Comparison of ENCODE assay signal across 25 mouse cellular contexts in the genomic region with DNA sequence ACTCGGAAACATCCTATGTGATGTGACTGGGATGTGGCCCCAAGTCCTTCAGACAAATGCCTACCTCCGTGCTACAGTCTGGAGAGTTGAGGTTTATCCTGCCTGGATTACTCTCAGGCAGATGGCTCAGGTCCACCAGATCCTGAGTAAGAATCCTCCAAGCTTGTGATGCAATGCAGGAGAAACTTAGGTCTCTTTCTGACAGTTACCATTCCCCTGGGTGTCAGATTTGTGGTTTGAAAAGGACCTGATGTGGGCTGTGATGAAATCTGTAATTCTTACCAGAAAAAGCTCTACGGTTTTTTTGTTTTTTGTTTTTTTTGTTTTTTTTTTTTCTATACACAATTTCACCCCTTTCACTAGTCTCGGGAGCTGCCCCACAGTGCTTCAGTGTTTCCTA. TPM values are rescaled to one million over a fixed set of nuclear protein-coding genes. Genes with fewer than 3 reads are reported as not detected.
DNase-seq lines count a peak whose midpoint lies in the region; ATAC-seq and TF ChIP-seq lines count a peak whose summit lies in the region.
"Had no signal": no experiment of that assay in that cellular context is flagged by ENCODE, and none has a peak within 500 bp of the region (broad histone marks: within the 10 kb centered on the region; RNA-seq: fewer than 3 reads in every experiment).

No protein-coding gene starts in this region.

- H3K36me3 ChIP-seq in MEL (ENCODE audit: control insufficient read depth in 1 of 2, insufficient read depth in 2 of 2, low read length in 2 of 2) (peaks cover 0 to 11% of the 10 kb centered on the region in 2 experiments; a peak in 2 of 4 replicates), myocyte (ENCODE audit: control insufficient read depth, insufficient read depth) (no peaks in the 10 kb centered on the region)
- no peaks in the 10 kb centered on the region for H3K36me3 ChIP-seq in midbrain, embryonic 15.5 days (replicated peaks)
- H3K36me3 ChIP-seq: embryonic facial prominence, embryonic 13.5 days; embryonic facial prominence, embryonic 15.5 days; forebrain, embryonic 10.5 days; forebrain, embryonic 15.5 days; G1E had no signal

- TF ChIP-seq CTCF in MEL (IDR thresholded peaks at IDR 0.05 in 2 of 3, conservative IDR thresholded peaks at IDR 0.05 in 1 of 3; ENCODE audit: control insufficient read depth in 1 of 3, insufficient read depth in 1 of 3, low read depth in 2 of 3, low read length in 3 of 3, poor library complexity in 1 of 3, severe bottlenecking in 1 of 3): no peak

- no peak for TF ChIP-seq RAD21 in MEL (IDR thresholded peaks at IDR 0.05; ENCODE audit: low read depth, low read length)

- H3K9me3 ChIP-seq in MEL (replicated peaks; ENCODE audit: insufficient read depth, low read length): no peaks in the 10 kb centered on the region
- no peaks in the 10 kb centered on the region for H3K9me3 ChIP-seq in midbrain, embryonic 15.5 days
- H3K9me3 ChIP-seq: embryonic facial prominence, embryonic 13.5 days; embryonic facial prominence, embryonic 15.5 days; forebrain, embryonic 10.5 days; forebrain, embryonic 13.5 days; forebrain, embryonic 15.5 days; G1E had no signal

- H3K79me2 ChIP-seq in MEL (ENCODE audit: control insufficient read depth, insufficient read depth, low read length, poor library complexity) (no peaks in the 10 kb centered on the region), myocyte (ENCODE audit: control insufficient read depth, insufficient read depth) (no peaks in the 10 kb centered on the region)

- no peak overlapping the region for H3K4me3 ChIP-seq in MEL (ENCODE audit: control insufficient read depth in 1 of 2, insufficient read depth in 1 of 2, low read depth in 2 of 2, low read length in 2 of 2)
- H3K4me3 ChIP-seq in myocyte: no peak overlapping the region
- no peak overlapping the region for H3K4me3 ChIP-seq in midbrain, embryonic 15.5 days
- H3K4me3 ChIP-seq: embryonic facial prominence, embryonic 13.5 days; embryonic facial prominence, embryonic 15.5 days; erythroblast, embryonic 14.5 days; forebrain, embryonic 10.5 days; forebrain, embryonic 13.5 days; forebrain, embryonic 15.5 days had no signal

- TF ChIP-seq EP300 in MEL (IDR thresholded peaks at IDR 0.05; ENCODE audit: low read depth in 1 of 2, low read length in 2 of 2): peak in 1 of 2 experiments; percentile 14; a peak in 1 of 4 replicates

- ATAC-seq in midbrain, embryonic 15.5 days (replicated peaks): no peak
- ATAC-seq: forebrain, embryonic 13.5 days; forebrain, embryonic 15.5 days; forebrain, postnatal 0 days had no signal

- no peak overlapping the region for H3K27ac ChIP-seq in MEL (ENCODE audit: control insufficient read depth, low read depth, low read length)
- no peak overlapping the region for H3K27ac ChIP-seq in midbrain, embryonic 15.5 days
- H3K27ac ChIP-seq: embryonic facial prominence, embryonic 13.5 days; embryonic facial prominence, embryonic 15.5 days; forebrain, embryonic 10.5 days; forebrain, embryonic 13.5 days; forebrain, embryonic 15.5 days had no signal

- peak overlapping the region; percentile 57 for H3K4me2 ChIP-seq in myocyte (ENCODE audit: low read depth)
- no peak overlapping the region for H3K4me2 ChIP-seq in midbrain, embryonic 15.5 days
- H3K4me2 ChIP-seq: embryonic facial prominence, embryonic 13.5 days; embryonic facial prominence, embryonic 15.5 days; forebrain, embryonic 13.5 days; forebrain, embryonic 15.5 days had no signal

- DNase-seq in 3T3-L1 (ENCODE audit: low read depth, low spot score): peak; percentile 85
- no peak for DNase-seq in MEL (ENCODE audit: low read depth, low spot score)
- peak; percentile 57 for DNase-seq in NIH3T3 (ENCODE audit: low read depth)
- no peak for DNase-seq in liver
- no peak for DNase-seq in cerebellum, adult 9-10 months
- DNase-seq: adrenal gland, adult 8-10 months; adrenal gland, postnatal 36 days; cerebellum, adult 11-12 months; cerebellum, adult 2 months; cerebellum, adult 9-11 months; cerebellum, postnatal 14 days; cerebellum, postnatal 36 days; embryo, embryonic 11 days; forebrain, postnatal 0 days had no signal

- H3K27me3 ChIP-seq in MEL (ENCODE audit: control insufficient read depth in 1 of 2, insufficient read depth in 2 of 2, low read length in 2 of 2): peaks cover 0 to 2% of the 10 kb centered on the region in 2 experiments; a peak in 1 of 4 replicates
- peaks cover 17% of the 10 kb centered on the region for H3K27me3 ChIP-seq in myocyte (ENCODE audit: control insufficient read depth, insufficient read depth, insufficient read length)
- peaks cover 29% of the 10 kb centered on the region for H3K27me3 ChIP-seq in midbrain, embryonic 15.5 days (replicated peaks)

- TF ChIP-seq POLR2A in MEL (IDR thresholded peaks at IDR 0.05; ENCODE audit: control insufficient read depth in 1 of 2, insufficient read depth in 1 of 2, low read depth in 1 of 2, low read length in 2 of 2, poor library complexity in 1 of 2) (no peak), myocyte (IDR thresholded peaks at IDR 0.05; ENCODE audit: insufficient read length, low read depth) (no peak)

- WGBS in midbrain, embryonic 15.5 days: 77% methylated on average over 4 of the region's 4 CpGs

- peaks cover 7 to 34% of the 10 kb centered on the region in 2 experiments for H3K4me1 ChIP-seq in MEL (ENCODE audit: control insufficient read depth in 1 of 2, insufficient read depth in 2 of 2, low read length in 2 of 2)
- peaks cover 12% of the 10 kb centered on the region; the same call in 1 of the 2 replicates for H3K4me1 ChIP-seq in midbrain, embryonic 15.5 days

- H3K9ac ChIP-seq in MEL (ENCODE audit: control insufficient read depth, low read depth, low read length, poor library complexity, severe bottlenecking): no peak overlapping the region
- no peak overlapping the region for H3K9ac ChIP-seq in midbrain, embryonic 15.5 days
- H3K9ac ChIP-seq: embryonic facial prominence, embryonic 13.5 days; embryonic facial prominence, embryonic 15.5 days; forebrain, embryonic 13.5 days; forebrain, embryonic 15.5 days; forebrain, postnatal 0 days had no signal

- no peak overlapping the region for H3ac ChIP-seq in myocyte (ENCODE audit: control insufficient read depth, insufficient read length)

TF ChIP-seq in MEL, 35 proteins besides CTCF, POLR2A, EP300 and RAD21:
- TF ChIP-seq NRF1 (IDR thresholded peaks at IDR 0.05; ENCODE audit: insufficient read depth, low read depth, low read length, poor library complexity, severe bottlenecking): no peak
- no peak for TF ChIP-seq CHD1 (IDR thresholded peaks at IDR 0.05; ENCODE audit: low read depth, low read length)
- peak; percentile 62; the same call in 1 of the 2 replicates for TF ChIP-seq RCOR1 (IDR thresholded peaks at IDR 0.05; ENCODE audit: low read depth, low read length)
- TF ChIP-seq GABPA (IDR thresholded peaks at IDR 0.05; ENCODE audit: low read depth, low read length): no peak
- no peak for TF ChIP-seq POLR2AphosphoS5 (IDR thresholded peaks at IDR 0.05; ENCODE audit: borderline replicate concordance, low read depth, low read length)
- TF ChIP-seq MEF2A (IDR thresholded peaks at IDR 0.05; ENCODE audit: extremely low read depth, insufficient replicate concordance, low read depth, low read length, poor library complexity, severe bottlenecking): no peak

TF ChIP-seq in myocyte, 11 proteins besides CTCF, POLR2A, EP300 and RAD21:
- TF ChIP-seq POLR2AphosphoS2 (IDR thresholded peaks at IDR 0.05; ENCODE audit: insufficient read length, low read depth) (no peak), USF1 (IDR thresholded peaks at IDR 0.05; ENCODE audit: low read depth) (no peak), MAX (IDR thresholded peaks at IDR 0.05; ENCODE audit: low read depth) (no peak), CEBPB (IDR thresholded peaks at IDR 0.05; ENCODE audit: insufficient read depth, poor library complexity, severe bottlenecking) (peak; percentile 96), MYOD1 (IDR thresholded peaks at IDR 0.05; ENCODE audit: control insufficient read depth in 1 of 3, insufficient read length in 2 of 3, low read depth in 2 of 3) (no peak), REST (IDR thresholded peaks at IDR 0.05; ENCODE audit: insufficient read depth, insufficient read length) (no peak)
TF ChIP-seq in myocyte: peak in this region for 1.

RNA-seq across cellular contexts. Expression of gene Fa2h, which starts 4.0 kb away (rescaled TPM):
- not detected in 2 replicates for total RNA-seq in MEL (2012; rRNA removed)
- polyA plus RNA-seq in MEL (2012; ENCODE audit: insufficient read depth in 1 of 2, insufficient read length in 2 of 2, low read depth in 1 of 2, low replicate concordance in 2 of 2, missing spikeins in 1 of 2): not detected
- polyA plus RNA-seq in myocyte (2012; fragmentation: generic; extraction: Trizol): 0.54 TPM
- 0.10 and 0.11 TPM in 2 replicates for polyA plus RNA-seq in midbrain, embryonic 15.5 days (2015; fragmentation: Nextera tagmentation; extraction: Ambion mirVana)
- total RNA-seq: common myeloid progenitor, adult 5-6 weeks had no signal
- polyA plus RNA-seq: embryonic facial prominence, embryonic 11.5 days; erythroblast, embryonic 14.5 days; forebrain, embryonic 10.5 days; forebrain, embryonic 13.5 days; forebrain, embryonic 15.5 days; G1E had no signal

RNA-seq across cellular contexts. Expression of gene Mlkl, which starts 51.6 kb away (rescaled TPM):
- total RNA-seq in MEL (2012; rRNA removed): 9.3 and 12.1 TPM in 2 replicates
- polyA plus RNA-seq in MEL (2012; ENCODE audit: insufficient read depth in 1 of 2, insufficient read length in 2 of 2, low read depth in 1 of 2, low replicate concordance in 2 of 2, missing spikeins in 1 of 2): 10 to 100 TPM in 1 of 2 experiments, not detected in 1; 20.1 TPM
- polyA plus RNA-seq in myocyte (2012; fragmentation: generic; extraction: Trizol): 14.5 TPM
- 0.37 and 0.57 TPM in 2 replicates for polyA plus RNA-seq in midbrain, embryonic 15.5 days (2015; fragmentation: Nextera tagmentation; extraction: Ambion mirVana)
- total RNA-seq: G1E had no signal
- polyA plus RNA-seq: G1E had no signal

Comparison
In these comparisons a context has a peak if more than half of its experiments do, and no peak if none do; other contexts are left out.
1. DNase-seq: peak in 3T3-L1 (single experiment) and NIH3T3 (single experiment); none in MEL (single experiment), liver (single experiment) and cerebellum, adult 9-10 months (single experiment).